Mouse (Mus musculus) ES-Bruce4 (cell line): Measurements from ENCODE around the gene Repin1. TPM values are rescaled to one million over a fixed set of nuclear protein-coding genes. Genes with fewer than 3 reads are reported as not detected.

Experiments used
- H3K27ac ChIP-seq: 2 replicates; pipeline ENCODE4 v1.5.1; 2012; ENCODE audit warnings: low read length, inconsistent platforms; ENCODE audit not compliant: insufficient read depth
- H3K27me3 ChIP-seq: 2 replicates; pipeline ENCODE4 v1.6.1; 2012; ENCODE audit warnings: mild to moderate bottlenecking, low read length, inconsistent platforms; ENCODE audit not compliant: control insufficient read depth, poor library complexity, insufficient read depth, severe bottlenecking
- H3K36me3 ChIP-seq: 2 replicates; pipeline ENCODE4 v1.6.1; 2012; ENCODE audit warnings: inconsistent platforms, mild to moderate bottlenecking, low read length, moderate library complexity; ENCODE audit not compliant: control insufficient read depth, poor library complexity, insufficient read depth, severe bottlenecking
- H3K4me1 ChIP-seq: one replicate; pipeline ENCODE4 v1.8.1; 2011; ENCODE audit warnings: low read length; ENCODE audit not compliant: control insufficient read depth, insufficient read depth
- H3K4me3 ChIP-seq: 2 replicates; pipeline ENCODE4 v1.5.1; 2011; ENCODE audit warnings: low read depth, mild to moderate bottlenecking, low read length
- H3K9ac ChIP-seq: 2 replicates; pipeline ENCODE4 v1.6.1; 2012; ENCODE audit warnings: low read depth, mild to moderate bottlenecking, inconsistent platforms; ENCODE audit not compliant: poor library complexity, severe bottlenecking
- H3K9me3 ChIP-seq: replicated peaks from 2 replicates; pipeline ENCODE4 v1.6.1; 2012; ENCODE audit warnings: mild to moderate bottlenecking, low read length, inconsistent platforms; ENCODE audit not compliant: control insufficient read depth, poor library complexity, insufficient read depth, severe bottlenecking
- CTCF ChIP-seq: IDR thresholded peaks from one replicate; pipeline ENCODE4 v1.8.1; 2011; ENCODE audit warnings: low read depth, low read length
- EP300 ChIP-seq: IDR thresholded peaks from 2 replicates; pipeline ENCODE4 v1.6.1; 2011; ENCODE audit warnings: low read depth, low read length; ENCODE audit not compliant: insufficient read depth
- POLR2A ChIP-seq: IDR thresholded peaks from one replicate; pipeline ENCODE4 v1.8.1; 2011; ENCODE audit warnings: low read length; ENCODE audit not compliant: insufficient read depth
- polyA plus RNA-seq: library from polyadenylated mRNA; stranded (reverse); fragments of >200 nt; gene quantifications from 2 replicates; pipeline ENCODE4 v1.2.4, GENCODE M21; 2011; ENCODE audit warnings: low read depth; ENCODE audit not compliant: missing spikeins, insufficient read depth, insufficient read length

The Repin1 gene
- polyA plus RNA-seq, result 12.5 and 13.3 TPM in 2 replicates

- Histone ChIP-seq H3K9ac (peak within 1 kb of the TSS; percentile 80), H3K9me3 (no peaks in the 10 kb centered on the region), H3K36me3 (no peaks in the 10 kb centered on the region), H3K4me1 (no peaks in the 10 kb centered on the region), H3K27me3 (no peaks in the 10 kb centered on the region), H3K27ac (no peak within 1 kb of the TSS), H3K4me3 (peak within 1 kb of the TSS; percentile 89)
- TF ChIP-seq POLR2A (no peak), CTCF (no peak), EP300 (no peak)
Measured at GRCm38 (mm10) chr6:48593158-48594042, at the start of gene Repin1, which contains the start of gene Gm44965. Gene Repin1 (plus strand): TSS chr6:48593883. Gene Gm44965 (plus strand): TSS chr6:48593941.

- Histone ChIP-seq H3K4me1 (peaks cover 3% of the 10 kb centered on the region), H3K27me3 (no peaks in the 10 kb centered on the region), H3K4me3 (no peak overlapping the region), H3K9ac (no peak overlapping the region), H3K9me3 (no peaks in the 10 kb centered on the region), H3K27ac (no peak overlapping the region), H3K36me3 (no peaks in the 10 kb centered on the region)
- TF ChIP-seq POLR2A (no peak), EP300 (no peak), CTCF (no peak)
Measured at GRCm38 (mm10) chr6:48545251-48545650, 48.4 kb upstream of the Repin1 start.

GRCm38 (mm10) chr6:48546271-48546670, 47.4 kb upstream of the Repin1 start:
- TF ChIP-seq EP300, result no peak
- TF ChIP-seq POLR2A, result no peak
- peak; percentile 4 for TF ChIP-seq CTCF
- Histone ChIP-seq H3K4me3 (no peak overlapping the region), H3K4me1 (peaks cover 3% of the 10 kb centered on the region), H3K9ac (no peak overlapping the region), H3K27ac (no peak overlapping the region), H3K9me3 (no peaks in the 10 kb centered on the region), H3K27me3 (no peaks in the 10 kb centered on the region), H3K36me3 (no peaks in the 10 kb centered on the region)

- TF ChIP-seq EP300 (no peak), POLR2A (no peak), CTCF (no peak)
- no peak overlapping the region for H3K4me3 ChIP-seq
- no peaks in the 10 kb centered on the region for H3K27me3 ChIP-seq
- no peaks in the 10 kb centered on the region for H3K36me3 ChIP-seq
- no peak overlapping the region for H3K9ac ChIP-seq
- H3K27ac ChIP-seq, result no peak overlapping the region
- no peaks in the 10 kb centered on the region for H3K9me3 ChIP-seq
- H3K4me1 ChIP-seq, result peaks cover 3% of the 10 kb centered on the region
Measured at GRCm38 (mm10) chr6:48546858-48547257, 46.8 kb upstream of the Repin1 start.

DNA sequence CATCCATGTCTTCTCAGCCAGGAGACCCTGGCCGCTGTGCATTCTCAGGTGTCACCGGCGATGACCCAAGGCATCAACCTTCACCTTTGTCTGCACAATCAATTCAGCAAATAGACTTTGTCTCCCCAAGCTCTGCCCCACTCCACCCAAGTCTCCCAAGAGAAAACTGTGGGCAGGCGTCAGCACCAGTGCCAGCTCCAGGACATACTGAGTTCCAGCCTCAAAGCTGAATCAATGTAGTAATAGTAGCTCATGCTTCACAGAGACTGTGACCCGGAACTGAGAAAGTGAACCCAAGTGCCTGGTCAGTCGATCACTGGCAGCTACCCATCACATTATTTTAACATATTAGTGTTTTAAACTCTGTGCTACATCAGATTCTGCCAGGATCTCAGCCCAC, 45.4 kb upstream of the Repin1 start:
- Histone ChIP-seq H3K27me3 (no peaks in the 10 kb centered on the region), H3K4me1 (peaks cover 3% of the 10 kb centered on the region), H3K4me3 (no peak overlapping the region), H3K36me3 (no peaks in the 10 kb centered on the region), H3K9me3 (no peaks in the 10 kb centered on the region), H3K27ac (no peak overlapping the region), H3K9ac (no peak overlapping the region)
- TF ChIP-seq EP300, result no peak
- TF ChIP-seq CTCF, result no peak
- TF ChIP-seq POLR2A, result no peak

GRCm38 (mm10) chr6:48552918-48553317, 40.8 kb upstream of the Repin1 start:
- no peak overlapping the region for H3K9ac ChIP-seq
- H3K9me3 ChIP-seq, result no peaks in the 10 kb centered on the region
- H3K27me3 ChIP-seq, result no peaks in the 10 kb centered on the region
- H3K4me1 ChIP-seq, result no peaks in the 10 kb centered on the region
- H3K27ac ChIP-seq, result no peak overlapping the region
- no peak for TF ChIP-seq POLR2A
- TF ChIP-seq CTCF, result no peak
- TF ChIP-seq EP300, result no peak
- H3K4me3 ChIP-seq, result no peak overlapping the region
- no peaks in the 10 kb centered on the region for H3K36me3 ChIP-seq
